Mouse (Mus musculus): Measurements from ENCODE around the gene Slco6c1.

The Slco6c1 gene

DNA sequence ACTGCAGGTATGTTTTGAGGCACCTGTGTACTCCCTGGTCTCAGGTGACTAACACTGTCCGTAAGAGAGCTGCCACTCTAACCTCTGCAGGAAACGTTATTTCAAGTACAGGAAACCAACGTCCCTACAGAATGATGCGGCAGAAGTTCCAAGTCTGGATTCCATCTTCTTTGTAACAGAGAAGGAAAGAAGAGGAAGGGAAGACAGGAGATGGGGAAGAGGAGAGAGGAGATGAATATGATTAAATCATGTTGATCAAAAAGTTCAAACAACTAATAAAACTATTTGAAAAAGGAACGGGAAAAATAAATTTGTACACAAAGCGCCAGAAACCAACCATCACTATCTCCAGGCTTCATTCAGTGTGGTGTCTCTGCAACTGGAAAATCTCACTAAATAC, at the start of gene Slco6c1:
Gene Slco6c1 (minus strand): TSS at position 101 of the 400 bp plus-strand sequence.
- no peak for DNase-seq

GRCm38 (mm10) chr1:97038982-97039381, 89.1 kb downstream of the Slco6c1 start:
- DNase-seq, result no peak

DNA sequence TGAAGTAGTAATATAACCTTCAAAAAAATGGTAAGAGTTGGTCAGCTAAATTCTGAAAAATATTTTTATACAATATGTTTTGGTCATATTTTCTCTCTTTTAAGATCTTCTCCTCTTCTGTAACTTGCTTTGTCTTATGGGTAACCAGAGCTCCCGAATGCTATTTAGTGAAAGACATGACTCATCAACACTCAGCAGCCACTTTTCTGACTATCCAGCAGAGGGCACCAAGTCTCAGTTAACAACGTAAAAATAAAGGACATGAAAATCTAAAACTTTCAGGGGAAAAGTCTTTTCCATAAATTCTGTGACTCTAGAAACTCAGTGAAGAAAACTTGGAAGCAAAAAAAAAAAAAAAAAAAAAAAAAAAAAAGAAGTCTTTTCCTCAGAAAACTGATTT, 89.6 kb downstream of the Slco6c1 start:
- DNase-seq, result no peak

DNA sequence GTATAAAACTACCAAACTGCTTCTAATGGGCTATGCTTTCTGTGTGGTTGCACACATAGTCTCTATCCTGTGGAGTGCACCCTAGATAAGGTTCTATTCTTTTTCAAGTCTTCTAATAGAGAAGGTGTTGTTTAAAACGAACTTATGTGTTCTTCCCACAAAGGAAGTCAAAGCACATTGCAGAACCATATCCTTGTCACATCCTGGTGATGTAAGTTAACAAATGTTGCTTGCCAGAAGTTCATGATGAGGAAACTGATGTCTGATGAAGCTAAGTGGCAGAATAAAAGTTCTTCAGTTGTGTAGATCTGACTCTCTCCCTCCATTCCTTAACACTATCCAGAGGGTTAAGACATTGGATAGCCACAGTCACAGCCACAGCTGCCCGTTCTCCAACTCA, 90.1 kb downstream of the Slco6c1 start:
- no peak for DNase-seq

DNA sequence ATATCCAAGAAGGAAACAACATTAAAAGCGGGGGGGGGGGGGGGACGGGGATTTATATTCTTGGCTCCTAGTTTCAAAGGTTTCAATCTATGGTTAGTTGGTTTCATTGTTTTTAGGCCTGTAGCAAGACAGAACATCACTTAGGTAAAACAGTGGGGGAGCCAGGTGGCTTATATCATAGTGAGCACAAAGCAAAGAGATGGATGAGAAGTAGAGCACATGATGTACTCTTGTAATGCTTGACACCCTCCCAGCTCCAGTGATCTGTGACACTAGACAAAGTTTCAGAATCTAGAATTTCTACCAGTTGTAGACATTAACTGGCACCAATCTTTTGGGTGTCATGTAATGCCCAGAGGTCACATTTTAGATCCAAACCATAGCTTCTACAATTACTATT, 106.7 kb downstream of the Slco6c1 start:
- no peak for DNase-seq

- no peak for DNase-seq
Observed at GRCm38 (mm10) chr1:97019404-97019803, 108.7 kb downstream of the Slco6c1 start.

DNA sequence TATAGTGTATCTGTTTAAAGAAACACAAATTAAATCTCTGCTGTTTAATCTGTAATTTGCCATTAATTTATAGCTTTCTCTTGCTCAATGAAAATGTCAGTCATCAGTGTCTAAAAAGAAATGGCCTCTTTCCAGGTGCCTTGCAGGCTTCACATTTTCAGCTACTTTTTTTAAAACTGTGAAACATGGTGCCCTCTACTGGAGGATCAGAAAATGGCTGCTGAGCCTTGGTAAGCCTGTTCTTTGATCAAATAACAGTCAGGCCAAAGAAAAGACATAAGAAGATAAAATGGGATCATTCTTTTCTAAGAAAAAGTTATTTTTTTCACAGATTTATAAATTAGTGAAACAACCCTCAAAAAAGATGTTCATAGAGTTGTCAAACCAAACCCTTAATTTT, 109.1 kb downstream of the Slco6c1 start:
- peak; percentile 38 for DNase-seq

Measured in right cerebral cortex, postnatal 25 days (tissue).